Mouse (Mus musculus): ENCODE data around the gene Vmn1r21. TPM values are rescaled to one million over a fixed set of nuclear protein-coding genes. Genes with fewer than 3 reads are reported as not detected.
"Not testable (repeated sequence)": the region's sequence is repeated elsewhere in the genome, so short reads cannot be mapped to it uniquely, and the experiment has no call there.

Vmn1r21 gene
- not detected in 2 replicates for polyA plus RNA-seq (2014; fragmentation: Nextera tagmentation; extraction: Ambion mirVana)

GRCm38 (mm10) chr6:57850286-57850685 lies at the start of gene Vmn1r21:
Gene Vmn1r21 (minus strand): TSS chr6:57850343.
- no peak for DNase-seq (ENCODE audit: low spot score)
- H3K27ac ChIP-seq (replicated peaks; ENCODE audit: low read depth, low read length) = no peak within 1 kb of the TSS
- H3K9me3 ChIP-seq (replicated peaks; ENCODE audit: control insufficient read depth, low read length) = no peaks in the 10 kb centered on the region
- no peak within 1 kb of the TSS for H3K4me3 ChIP-seq (ENCODE audit: low read depth, low read length)
- no peaks in the 10 kb centered on the region for H3K4me1 ChIP-seq (ENCODE audit: control insufficient read depth, insufficient read depth, low read length)
- H3K9ac ChIP-seq (replicated peaks; ENCODE audit: low read length) = no peak within 1 kb of the TSS
- no peak within 1 kb of the TSS for H3K4me2 ChIP-seq (ENCODE audit: low read depth, low read length)
- no peaks in the 10 kb centered on the region for H3K36me3 ChIP-seq (replicated peaks; ENCODE audit: control insufficient read depth, insufficient read depth, low read depth, low read length)
- no peaks in the 10 kb centered on the region for H3K27me3 ChIP-seq (ENCODE audit: control insufficient read depth, insufficient read depth, low read length)
- 63% methylated on average over 1 of the region's 1 CpGs for WGBS
- no peak for ATAC-seq (replicated peaks; ENCODE audit: insufficient number of reproducible peaks, low FRiP score, low TSS enrichment, low read depth)

DNA sequence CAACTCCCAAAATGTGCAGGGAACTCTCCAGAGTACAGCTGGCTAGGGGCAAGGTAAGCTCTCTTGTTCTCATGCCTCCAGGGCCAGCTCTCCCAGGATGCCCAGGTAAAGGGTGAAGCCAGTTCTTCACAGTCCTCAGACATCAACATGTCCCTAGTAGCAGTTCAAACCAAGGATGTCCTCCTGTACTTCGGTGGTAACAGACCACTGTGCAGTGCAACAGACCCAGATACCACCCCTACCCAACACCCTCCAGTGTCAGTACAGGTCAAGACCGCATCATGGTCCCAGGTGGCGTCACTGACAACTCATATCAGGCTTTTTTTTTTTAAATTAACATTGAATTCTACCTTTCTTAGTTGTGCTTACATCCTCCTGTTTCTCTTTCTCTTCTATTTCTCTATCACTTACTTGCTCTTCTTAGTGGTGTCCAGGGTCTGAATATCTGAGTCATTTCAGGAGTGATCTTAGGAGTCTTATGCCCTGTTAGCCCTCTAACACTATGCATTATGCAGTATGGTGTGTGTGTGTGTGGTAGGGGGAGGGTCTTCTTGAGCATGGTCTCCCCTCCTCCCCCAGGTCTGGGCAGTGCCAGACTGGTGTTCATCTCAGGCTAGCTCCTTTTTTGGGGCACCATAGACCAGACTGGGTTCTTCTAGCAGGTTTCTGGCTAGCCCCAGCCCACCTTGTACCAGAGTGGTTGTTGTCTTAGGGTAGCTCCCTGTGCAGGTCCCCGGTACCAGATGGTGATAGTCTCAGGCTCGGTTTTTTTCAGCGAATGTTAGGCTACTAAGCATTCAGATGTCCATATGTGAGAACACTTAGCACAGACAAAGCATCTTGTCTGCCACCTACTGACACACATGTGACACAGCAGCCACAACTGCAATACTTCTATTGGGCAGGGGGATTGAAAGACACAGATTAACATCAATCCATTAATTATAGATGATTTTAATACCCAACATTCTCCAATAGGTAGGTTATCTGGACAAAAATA lies 9.2 kb upstream of the Vmn1r21 start:
- ATAC-seq (replicated peaks; ENCODE audit: insufficient number of reproducible peaks, low FRiP score, low TSS enrichment, low read depth) (peak; percentile 83), DNase-seq (ENCODE audit: low spot score) (peak; percentile 69)
- no peaks in the 10 kb centered on the region for H3K27me3 ChIP-seq (ENCODE audit: control insufficient read depth, insufficient read depth, low read length)
- H3K9me3 ChIP-seq (replicated peaks; ENCODE audit: control insufficient read depth, low read length) = no peaks in the 10 kb centered on the region
- H3K4me1 ChIP-seq (ENCODE audit: control insufficient read depth, insufficient read depth, low read length) = no peaks in the 10 kb centered on the region
- 58% methylated on average over 6 of the region's 6 CpGs for WGBS
- no peak overlapping the region for H3K4me3 ChIP-seq (ENCODE audit: low read depth, low read length)
- no peaks in the 10 kb centered on the region for H3K36me3 ChIP-seq (replicated peaks; ENCODE audit: control insufficient read depth, insufficient read depth, low read depth, low read length)
- no peak overlapping the region for H3K9ac ChIP-seq (replicated peaks; ENCODE audit: low read length)
- H3K4me2 ChIP-seq (ENCODE audit: low read depth, low read length) = no peak overlapping the region
- no peak overlapping the region for H3K27ac ChIP-seq (replicated peaks; ENCODE audit: low read depth, low read length)

GRCm38 (mm10) chr6:57851177-57851576 lies 1.0 kb upstream of the Vmn1r21 start:
- not testable (repeated sequence) for H3K4me3 ChIP-seq (ENCODE audit: low read depth, low read length); H3K4me1 ChIP-seq (ENCODE audit: control insufficient read depth, insufficient read depth, low read length); H3K4me2 ChIP-seq (ENCODE audit: low read depth, low read length); H3K27me3 ChIP-seq (ENCODE audit: control insufficient read depth, insufficient read depth, low read length); H3K27ac ChIP-seq (replicated peaks; ENCODE audit: low read depth, low read length); ATAC-seq (replicated peaks; ENCODE audit: insufficient number of reproducible peaks, low FRiP score, low TSS enrichment, low read depth); H3K36me3 ChIP-seq (replicated peaks; ENCODE audit: control insufficient read depth, insufficient read depth, low read depth, low read length); H3K9me3 ChIP-seq (replicated peaks; ENCODE audit: control insufficient read depth, low read length); DNase-seq (ENCODE audit: low spot score); H3K9ac ChIP-seq (replicated peaks; ENCODE audit: low read length)
- WGBS = 95% methylated on average over 5 of the region's 5 CpGs

- H3K9ac ChIP-seq (replicated peaks; ENCODE audit: low read length) = no peak overlapping the region
- H3K36me3 ChIP-seq (replicated peaks; ENCODE audit: control insufficient read depth, insufficient read depth, low read depth, low read length) = no peaks in the 10 kb centered on the region
- no peaks in the 10 kb centered on the region for H3K4me1 ChIP-seq (ENCODE audit: control insufficient read depth, insufficient read depth, low read length)
- no peaks in the 10 kb centered on the region for H3K9me3 ChIP-seq (replicated peaks; ENCODE audit: control insufficient read depth, low read length)
- no peaks in the 10 kb centered on the region for H3K27me3 ChIP-seq (ENCODE audit: control insufficient read depth, insufficient read depth, low read length)
- H3K4me2 ChIP-seq (ENCODE audit: low read depth, low read length) = no peak overlapping the region
- DNase-seq (ENCODE audit: low spot score) (no peak), ATAC-seq (replicated peaks; ENCODE audit: insufficient number of reproducible peaks, low FRiP score, low TSS enrichment, low read depth) (no peak)
- no peak overlapping the region for H3K27ac ChIP-seq (replicated peaks; ENCODE audit: low read depth, low read length)
- no peak overlapping the region for H3K4me3 ChIP-seq (ENCODE audit: low read depth, low read length)
- WGBS = 76% methylated on average over 2 of the region's 2 CpGs
These were observed 10.3 kb downstream of the Vmn1r21 start for GRCm38 (mm10) chr6:57839693-57840408.

DNA sequence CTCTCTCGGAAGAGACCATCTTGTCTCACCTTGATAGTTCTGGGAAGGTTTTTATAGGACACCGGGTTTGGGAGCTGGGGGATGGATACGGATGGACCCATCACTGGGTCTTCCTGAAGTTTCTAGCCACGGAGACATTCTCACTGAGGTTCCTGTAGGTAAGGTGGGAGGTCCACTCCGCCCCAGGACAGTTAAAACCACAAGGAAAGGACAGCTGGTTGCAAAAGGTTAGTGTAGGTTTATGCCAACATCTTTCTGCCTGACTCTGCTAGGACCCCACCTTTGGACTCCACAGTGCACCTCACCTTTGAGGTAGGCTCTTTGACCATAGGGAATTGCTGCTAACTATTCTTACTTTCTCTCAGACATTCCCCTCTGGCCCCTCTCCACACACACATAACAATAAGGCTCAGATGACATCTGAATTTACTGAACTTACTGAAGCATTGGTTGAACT lies 24.9 kb downstream of the Vmn1r21 start:
- H3K4me2 ChIP-seq (ENCODE audit: low read depth, low read length) = peak overlapping the region; percentile 59
- peak overlapping the region; percentile 98 for H3K9ac ChIP-seq (replicated peaks; ENCODE audit: low read length)
- no peaks in the 10 kb centered on the region for H3K36me3 ChIP-seq (replicated peaks; ENCODE audit: control insufficient read depth, insufficient read depth, low read depth, low read length)
- no peak overlapping the region for H3K27ac ChIP-seq (replicated peaks; ENCODE audit: low read depth, low read length)
- H3K9me3 ChIP-seq (replicated peaks; ENCODE audit: control insufficient read depth, low read length) = no peaks in the 10 kb centered on the region
- no peaks in the 10 kb centered on the region for H3K4me1 ChIP-seq (ENCODE audit: control insufficient read depth, insufficient read depth, low read length)
- H3K27me3 ChIP-seq (ENCODE audit: control insufficient read depth, insufficient read depth, low read length) = no peaks in the 10 kb centered on the region
- DNase-seq (ENCODE audit: low spot score) (no peak), ATAC-seq (replicated peaks; ENCODE audit: insufficient number of reproducible peaks, low FRiP score, low TSS enrichment, low read depth) (peak; percentile 15)
- 10% methylated on average over 5 of the region's 5 CpGs for WGBS
- H3K4me3 ChIP-seq (ENCODE audit: low read depth, low read length) = peak overlapping the region; percentile 76

DNA sequence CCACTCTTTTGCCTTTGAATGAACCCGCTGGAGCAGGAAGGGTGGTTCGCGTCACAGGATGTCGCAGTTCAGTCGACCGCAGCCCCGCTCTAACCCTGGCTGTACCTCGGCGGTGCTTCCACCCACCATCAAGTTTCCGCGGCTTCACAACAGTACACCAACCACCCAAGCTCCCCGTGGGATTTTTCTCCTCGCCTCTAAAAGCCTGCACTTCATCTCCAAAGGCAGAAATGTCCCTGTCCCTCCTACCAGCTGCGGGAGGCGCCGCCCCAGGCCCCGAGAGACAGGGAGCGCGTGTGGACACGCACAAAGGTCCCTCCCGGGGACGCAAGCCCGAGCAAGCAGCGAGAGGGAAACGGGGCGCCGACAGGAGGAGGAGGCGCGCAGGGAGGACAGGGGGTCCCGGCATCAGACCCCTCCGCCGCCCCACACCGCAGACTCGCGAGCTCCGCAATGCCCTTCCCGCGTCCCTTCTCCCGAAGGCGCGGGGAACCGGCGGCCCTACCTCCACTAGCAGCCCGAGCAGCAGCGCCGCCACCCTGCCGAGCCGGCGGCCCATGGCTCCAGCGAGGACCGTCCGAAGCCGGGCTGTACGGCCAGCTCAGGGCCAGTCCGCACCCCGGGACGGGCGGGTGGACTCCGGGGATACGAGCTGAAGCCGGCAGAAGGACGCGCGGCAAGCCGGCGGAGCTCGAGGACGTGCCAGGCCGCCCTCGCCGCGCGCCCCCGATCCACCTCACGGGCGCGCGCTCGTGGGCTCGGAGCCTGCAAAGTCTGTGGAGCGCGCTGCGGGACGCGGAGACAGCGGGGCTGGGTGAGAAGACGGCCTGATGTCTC lies 25.5 kb downstream of the Vmn1r21 start, which contains the start of gene Vopp1:
Vopp1 (minus strand) TSS at position 738 of the 837 bp plus-strand sequence.
- peak within 1 kb of the TSS; percentile 76 for H3K4me3 ChIP-seq (ENCODE audit: low read depth, low read length)
- under 1% methylated on average over 73 of the region's 87 CpGs for WGBS
- no peaks in the 10 kb centered on the region for H3K27me3 ChIP-seq (ENCODE audit: control insufficient read depth, insufficient read depth, low read length)
- H3K4me1 ChIP-seq (ENCODE audit: control insufficient read depth, insufficient read depth, low read length) = no peaks in the 10 kb centered on the region
- H3K27ac ChIP-seq (replicated peaks; ENCODE audit: low read depth, low read length) = peak within 1 kb of the TSS; percentile 90
- DNase-seq (ENCODE audit: low spot score) = peak; percentile 84
- H3K9ac ChIP-seq (replicated peaks; ENCODE audit: low read length) = peak within 1 kb of the TSS; percentile 98
- H3K36me3 ChIP-seq (replicated peaks; ENCODE audit: control insufficient read depth, insufficient read depth, low read depth, low read length) = no peaks in the 10 kb centered on the region
- ATAC-seq (replicated peaks; ENCODE audit: insufficient number of reproducible peaks, low FRiP score, low TSS enrichment, low read depth) = peak; percentile 92
- H3K9me3 ChIP-seq (replicated peaks; ENCODE audit: control insufficient read depth, low read length) = no peaks in the 10 kb centered on the region
- peak within 1 kb of the TSS; percentile 59 for H3K4me2 ChIP-seq (ENCODE audit: low read depth, low read length)

DNA sequence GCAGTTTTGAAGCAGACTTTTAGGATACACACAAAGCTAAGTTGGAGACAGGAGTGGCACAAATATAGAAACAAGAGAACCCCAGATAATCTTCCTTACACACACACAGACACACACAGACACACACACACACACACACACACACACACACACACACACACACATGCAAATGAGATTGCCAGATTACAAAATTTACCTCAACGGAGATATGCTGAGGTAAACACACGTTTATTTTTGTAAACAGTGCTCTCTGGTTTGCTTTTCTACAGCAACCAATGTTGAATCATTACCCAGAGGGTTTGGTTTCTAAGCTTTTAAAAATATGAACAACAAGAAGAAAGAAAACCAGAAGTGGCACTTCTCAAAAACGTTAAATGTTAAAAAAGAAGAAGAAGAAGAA lies 26.7 kb downstream of the Vmn1r21 start:
- no peaks in the 10 kb centered on the region for H3K4me1 ChIP-seq (ENCODE audit: control insufficient read depth, insufficient read depth, low read length)
- no peaks in the 10 kb centered on the region for H3K36me3 ChIP-seq (replicated peaks; ENCODE audit: control insufficient read depth, insufficient read depth, low read depth, low read length)
- no peak overlapping the region for H3K9ac ChIP-seq (replicated peaks; ENCODE audit: low read length)
- H3K4me3 ChIP-seq (ENCODE audit: low read depth, low read length) = peak overlapping the region; percentile 9; the same call in 1 of the 2 replicates
- H3K4me2 ChIP-seq (ENCODE audit: low read depth, low read length) = peak overlapping the region; percentile 17; the same call in 1 of the 2 replicates
- ATAC-seq (replicated peaks; ENCODE audit: insufficient number of reproducible peaks, low FRiP score, low TSS enrichment, low read depth) = no peak
- H3K27ac ChIP-seq (replicated peaks; ENCODE audit: low read depth, low read length) = no peak overlapping the region
- 30% methylated on average over 3 of the region's 3 CpGs for WGBS
- no peaks in the 10 kb centered on the region for H3K27me3 ChIP-seq (ENCODE audit: control insufficient read depth, insufficient read depth, low read length)
- DNase-seq (ENCODE audit: low spot score) = no peak
- no peaks in the 10 kb centered on the region for H3K9me3 ChIP-seq (replicated peaks; ENCODE audit: control insufficient read depth, low read length)
